29 mouse cellular contexts compared by ENCODE assay signal in genomic region chr16:33840616-33841015, GRCm38 (mm10). TPM values are rescaled to one million over a fixed set of nuclear protein-coding genes. Genes with fewer than 3 reads are reported as not detected.
DNase-seq lines count a peak whose midpoint lies in the region; ATAC-seq and TF ChIP-seq lines count a peak whose summit lies in the region.
"Had no signal": no experiment of that assay in that cellular context is flagged by ENCODE, and none has a peak within 500 bp of the region (broad histone marks: within the 10 kb centered on the region; RNA-seq: fewer than 3 reads in every experiment).

No protein-coding gene starts in this region.

- WGBS in heart, embryonic 11.5 days (ENCODE audit: insufficient replicate concordance): 41% methylated on average over 6 of the region's 6 CpGs
- WGBS in limb, embryonic 15.5 days: 47% methylated on average over 6 of the region's 6 CpGs
- WGBS in limb, embryonic 10.5 days: 62% methylated on average over 6 of the region's 6 CpGs

- ATAC-seq in heart, embryonic 11.5 days (replicated peaks; ENCODE audit: insufficient number of reproducible peaks, low FRiP score, low TSS enrichment): no peak
- no peak for ATAC-seq in limb, embryonic 15.5 days (ENCODE audit: insufficient number of reproducible peaks, low FRiP score, low TSS enrichment, low read depth)
- peak; percentile 60 for ATAC-seq in G1E (ENCODE audit: extremely low read depth, insufficient number of reproducible peaks, low FRiP score, poor library complexity, severe bottlenecking)
- ATAC-seq: forebrain, postnatal 0 days; hindbrain, embryonic 16.5 days; midbrain, embryonic 13.5 days had no signal

- H3K79me2 ChIP-seq in myocyte (ENCODE audit: control insufficient read depth, insufficient read depth): peaks cover 59% of the 10 kb centered on the region

- no peak overlapping the region for H3ac ChIP-seq in myocyte (ENCODE audit: control insufficient read depth, insufficient read length)

- no peak overlapping the region for H3K27ac ChIP-seq in heart, embryonic 11.5 days (ENCODE audit: low read depth, low read length)
- H3K27ac ChIP-seq in limb, embryonic 15.5 days: 0 out of 2 replicates have a peak overlapping the region, but pooled peaks have one; percentile 9
- H3K27ac ChIP-seq in limb, embryonic 10.5 days: no peak overlapping the region
- H3K27ac ChIP-seq: embryonic facial prominence, embryonic 15.5 days; forebrain, embryonic 12.5 days; kidney, postnatal 0 days; liver, embryonic 14.5 days; midbrain, embryonic 13.5 days had no signal

- no peaks in the 10 kb centered on the region for H3K36me3 ChIP-seq in heart, embryonic 11.5 days (ENCODE audit: control insufficient read depth, insufficient read depth, low read length)
- H3K36me3 ChIP-seq in limb, embryonic 15.5 days: no peaks in the 10 kb centered on the region
- H3K36me3 ChIP-seq in limb, embryonic 10.5 days: peaks cover 14% of the 10 kb centered on the region
- H3K36me3 ChIP-seq in G1E (replicated peaks) (no peaks in the 10 kb centered on the region), myocyte (ENCODE audit: control insufficient read depth, insufficient read depth) (peaks cover 2% of the 10 kb centered on the region)
- H3K36me3 ChIP-seq: forebrain, embryonic 12.5 days; midbrain, embryonic 13.5 days had no signal

- H3K27me3 ChIP-seq in heart, embryonic 11.5 days (ENCODE audit: control insufficient read depth, insufficient read depth, low read length): no peaks in the 10 kb centered on the region
- H3K27me3 ChIP-seq in limb, embryonic 15.5 days: no peaks in the 10 kb centered on the region
- no peaks in the 10 kb centered on the region for H3K27me3 ChIP-seq in limb, embryonic 10.5 days (ENCODE audit: low read depth, poor library complexity, severe bottlenecking)
- H3K27me3 ChIP-seq in G1E (ENCODE audit: insufficient read depth, low read length): peaks cover 8% of the 10 kb centered on the region
- no peaks in the 10 kb centered on the region for H3K27me3 ChIP-seq in myocyte (ENCODE audit: control insufficient read depth, insufficient read depth, insufficient read length)
- H3K27me3 ChIP-seq: embryonic facial prominence, embryonic 15.5 days had no signal

- no peak for TF ChIP-seq CTCF in G1E (IDR thresholded peaks at IDR 0.05; ENCODE audit: low read depth, low read length)

- no peak overlapping the region for H3K4me2 ChIP-seq in heart, embryonic 11.5 days
- H3K4me2 ChIP-seq in limb, embryonic 15.5 days: no peak overlapping the region
- peak overlapping the region; percentile 14 for H3K4me2 ChIP-seq in myocyte (ENCODE audit: low read depth)
- H3K4me2 ChIP-seq: embryonic facial prominence, embryonic 15.5 days; forebrain, embryonic 12.5 days; lung, embryonic 14.5 days; midbrain, embryonic 13.5 days had no signal

- H3K9me3 ChIP-seq in heart, embryonic 11.5 days (replicated peaks; ENCODE audit: control insufficient read depth, low read length): no peaks in the 10 kb centered on the region
- no peaks in the 10 kb centered on the region for H3K9me3 ChIP-seq in limb, embryonic 15.5 days
- no peaks in the 10 kb centered on the region for H3K9me3 ChIP-seq in limb, embryonic 10.5 days (replicated peaks)
- no peaks in the 10 kb centered on the region for H3K9me3 ChIP-seq in G1E (replicated peaks)
- H3K9me3 ChIP-seq: embryonic facial prominence, embryonic 15.5 days; forebrain, embryonic 12.5 days; midbrain, embryonic 13.5 days had no signal

- peak; percentile 87 for DNase-seq in heart, adult 11 months
- DNase-seq in limb, embryonic 10.5 days (ENCODE audit: low spot score): no peak
- DNase-seq in G1E (ENCODE audit: low spot score): peak; percentile 32
- no peak for DNase-seq in T-cell, adult 2 months (ENCODE audit: low spot score)
- DNase-seq: adrenal gland, postnatal 10 days; cerebellum, adult 8-10 months; embryo, embryonic 11 days; forebrain, postnatal 0 days; heart, postnatal 14 days; kidney, adult 18-20 months; kidney, postnatal 4 days; layer of hippocampus, postnatal 36 days; left cerebral cortex, postnatal 4 days; liver; lung, embryonic 14.5 days; lung, postnatal 14 days; thymus, postnatal 25 days had no signal

- no peak overlapping the region for H3K9ac ChIP-seq in heart, embryonic 11.5 days (ENCODE audit: low read depth, low read length)
- H3K9ac ChIP-seq in limb, embryonic 15.5 days: no peak overlapping the region
- H3K9ac ChIP-seq: embryonic facial prominence, embryonic 15.5 days; forebrain, embryonic 12.5 days; forebrain, postnatal 0 days; liver, embryonic 14.5 days; lung, embryonic 14.5 days; midbrain, embryonic 13.5 days had no signal

- no peak overlapping the region for H3K4me3 ChIP-seq in heart, embryonic 11.5 days (ENCODE audit: low read depth, low read length)
- H3K4me3 ChIP-seq in limb, embryonic 15.5 days: no peak overlapping the region
- H3K4me3 ChIP-seq in limb, embryonic 10.5 days: no peak overlapping the region
- H3K4me3 ChIP-seq in G1E (ENCODE audit: low read depth, low read length) (no peak overlapping the region; the same call in 1 of the 2 replicates), myocyte (no peak overlapping the region)
- H3K4me3 ChIP-seq: embryonic facial prominence, embryonic 15.5 days; forebrain, embryonic 12.5 days; midbrain, embryonic 13.5 days had no signal

- TF ChIP-seq POLR2A in myocyte (IDR thresholded peaks at IDR 0.05; ENCODE audit: insufficient read length, low read depth): no peak

- no peaks in the 10 kb centered on the region; the same call in 1 of the 2 replicates for H3K4me1 ChIP-seq in heart, embryonic 11.5 days (ENCODE audit: control insufficient read depth, insufficient read depth, low read length)
- H3K4me1 ChIP-seq in limb, embryonic 15.5 days: peaks cover 33% of the 10 kb centered on the region
- H3K4me1 ChIP-seq in limb, embryonic 10.5 days: peaks cover 29% of the 10 kb centered on the region
- peaks cover 50% of the 10 kb centered on the region for H3K4me1 ChIP-seq in G1E (ENCODE audit: insufficient read depth, low read depth, low read length)

TF ChIP-seq in myocyte, 11 proteins besides CTCF, POLR2A, EP300 and RAD21:
- no peak for TF ChIP-seq POLR2AphosphoS2 (IDR thresholded peaks at IDR 0.05; ENCODE audit: insufficient read length, low read depth)
- TF ChIP-seq REST (IDR thresholded peaks at IDR 0.05; ENCODE audit: insufficient read depth, insufficient read length): no peak
- TF ChIP-seq MYOD1 (IDR thresholded peaks at IDR 0.05; ENCODE audit: control insufficient read depth in 1 of 3, insufficient read length in 2 of 3, low read depth in 2 of 3): no peak
- TF ChIP-seq TCF12 (IDR thresholded peaks at IDR 0.05; ENCODE audit: insufficient read depth, poor library complexity, severe bottlenecking): no peak
- TF ChIP-seq CEBPB (IDR thresholded peaks at IDR 0.05; ENCODE audit: insufficient read depth, poor library complexity, severe bottlenecking): no peak
- TF ChIP-seq E2F4 (IDR thresholded peaks at IDR 0.05; ENCODE audit: insufficient read depth): no peak
- TF ChIP-seq USF1 (IDR thresholded peaks at IDR 0.05; ENCODE audit: low read depth): no peak
- TF ChIP-seq MYOG (IDR thresholded peaks at IDR 0.05; ENCODE audit: control insufficient read depth in 1 of 3, insufficient read depth in 1 of 3, insufficient read length in 2 of 3, low read depth in 2 of 3): no peak
- no peak for TF ChIP-seq TCF3 (IDR thresholded peaks at IDR 0.05; ENCODE audit: insufficient read length, low read depth)
- no peak for TF ChIP-seq MAX (IDR thresholded peaks at IDR 0.05; ENCODE audit: low read depth)
- no peak for TF ChIP-seq SRF (IDR thresholded peaks at IDR 0.05; ENCODE audit: control insufficient read depth, insufficient read length, low read depth)

RNA-seq across cellular contexts. Expression of gene Itgb5, which starts 11.2 kb away (rescaled TPM):
- polyA plus RNA-seq in heart, embryonic 11.5 days (2014; fragmentation: Nextera tagmentation; extraction: Ambion mirVana): 42.4 and 49.8 TPM in 2 replicates
- 74.9 and 77.5 TPM in 2 replicates for polyA plus RNA-seq in limb, embryonic 15.5 days (2015; fragmentation: Nextera tagmentation; extraction: Ambion mirVana)
- 64.3 and 67.1 TPM in 2 replicates for polyA plus RNA-seq in limb, embryonic 10.5 days (2016; fragmentation: Nextera tagmentation; extraction: Ambion mirVana)
- total RNA-seq in G1E (2014; fragmentation: Nextera tagmentation) (0.24 and 5.6 TPM in 2 replicates), G1E (2017) (0.46 and 1.2 TPM in 2 replicates)
- polyA plus RNA-seq in G1E (2012) (0.04 and 0.14 TPM in 2 replicates), myocyte (2012; fragmentation: generic; extraction: Trizol) (114 TPM)

RNA-seq across cellular contexts. Expression of gene Muc13, which starts 46.8 kb away (rescaled TPM):
- 0.39 and 0.56 TPM in 2 replicates for polyA plus RNA-seq in heart, embryonic 11.5 days (2014; fragmentation: Nextera tagmentation; extraction: Ambion mirVana)
- 0.14 TPM in 1 of 2 replicates, not detected in the other for polyA plus RNA-seq in limb, embryonic 15.5 days (2015; fragmentation: Nextera tagmentation; extraction: Ambion mirVana)
- 0.16 and 0.21 TPM in 2 replicates for polyA plus RNA-seq in limb, embryonic 10.5 days (2016; fragmentation: Nextera tagmentation; extraction: Ambion mirVana)
- total RNA-seq in G1E (2014; fragmentation: Nextera tagmentation) (2.7 and 2.9 TPM in 2 replicates), G1E (2017) (6.4 and 6.9 TPM in 2 replicates)
- polyA plus RNA-seq in G1E (2012) (0.17 and 0.21 TPM in 2 replicates), myocyte (2012; fragmentation: generic; extraction: Trizol) (0.05 TPM)
- total RNA-seq: forebrain, postnatal 0 days; gastrocnemius, adult 8-10 months; layer of hippocampus, adult 8-10 months; layer of hippocampus, postnatal 36 days; left cerebral cortex, postnatal 4 days had no signal
- polyA plus RNA-seq: forebrain, postnatal 0 days; heart, embryonic 14.5 days; hindbrain, embryonic 16.5 days; kidney, postnatal 0 days; lung, embryonic 14.5 days had no signal

Comparison
In these comparisons a context has a peak if more than half of its experiments do, and no peak if none do; other contexts are left out.
1. DNase-seq: peak in heart, adult 11 months (single experiment) and G1E (single experiment); none in limb, embryonic 10.5 days (single experiment) and T-cell, adult 2 months (single experiment).
2. RNA of gene Itgb5, which starts 11.2 kb away (polyA plus RNA-seq): 114 TPM in myocyte (single experiment), 74.9 to 77.5 TPM in limb, embryonic 15.5 days, 64.3 to 67.1 TPM in limb, embryonic 10.5 days and 42.4 to 49.8 TPM in heart, embryonic 11.5 days; 0.04 to 0.14 TPM in G1E; every median in the first group is over 10 times any median in the second.